Mouse (Mus musculus) liver, embryonic 11.5 days (tissue): ENCODE measurements around the gene Col2a1. TPM values are rescaled to one million over a fixed set of nuclear protein-coding genes. Genes with fewer than 3 reads are reported as not detected.
A peak's percentile ranks its signal among the peaks of the same experiment; 100 is the strongest.

Experiments used
- ATAC-seq: fragments of 200-750 bp; cut with Nextera tagmentation; replicated peaks from 2 replicates; pipeline ENCODE4 v1.8.0; 2017; ENCODE audit warnings: moderate number of reproducible peaks, mild to moderate bottlenecking, moderate TSS enrichment, moderate library complexity; ENCODE audit not compliant: low FRiP score
- DNase-seq: peaks from one replicate; pipeline ENCODE4 v3.0.0-alpha.2; 2017; ENCODE audit warnings: low spot score
- H3K27ac ChIP-seq: fragments of 300-500 bp; sonication (generic); 2 replicates; pipeline ENCODE4 v1.5.1; 2014; ENCODE audit warnings: mild to moderate bottlenecking, low read depth, low read length, control low read depth
- H3K27me3 ChIP-seq: fragments of 300-500 bp; sonication (generic); replicated peaks from 2 replicates; pipeline ENCODE4 v1.6.1; 2014; ENCODE audit warnings: low read length, mixed read lengths; ENCODE audit not compliant: control insufficient read depth, insufficient read depth
- H3K36me3 ChIP-seq: fragments of 300-500 bp; sonication (generic); 2 replicates; pipeline ENCODE4 v1.6.1; 2014; ENCODE audit warnings: mild to moderate bottlenecking, low read length, moderate library complexity, mixed read lengths; ENCODE audit not compliant: control insufficient read depth, insufficient read depth
- H3K4me1 ChIP-seq: fragments of 300-500 bp; sonication (generic); replicated peaks from 2 replicates; pipeline ENCODE4 v1.6.1; 2014; ENCODE audit warnings: low read length, mixed read lengths; ENCODE audit not compliant: control insufficient read depth, insufficient read depth
- H3K4me2 ChIP-seq: fragments of 300-500 bp; sonication (generic); 2 replicates; pipeline ENCODE4 v1.6.1; 2014; ENCODE audit warnings: mild to moderate bottlenecking, control low read depth, moderate library complexity
- H3K4me3 ChIP-seq: fragments of 300-500 bp; sonication (generic); 2 replicates; pipeline ENCODE4 v1.5.1; 2014; ENCODE audit warnings: low read depth, low read length, control low read depth
- H3K9ac ChIP-seq: fragments of 300-500 bp; sonication (generic); 2 replicates; pipeline ENCODE4 v1.6.1; 2014; ENCODE audit warnings: low read depth, low read length, control low read depth
- H3K9me3 ChIP-seq: fragments of 300-500 bp; sonication (generic); 2 replicates; pipeline ENCODE4 v1.6.1; 2016; ENCODE audit warnings: low read length, inconsistent platforms, mixed read lengths; ENCODE audit not compliant: control insufficient read depth
- WGBS: fragments of 180-500 bp; shearing (Covaris S2); extraction: QIAGEN DNeasy Blood & Tissue Kit; methylation state at CpG from one replicate; pipeline ENCODE4 v1.1.7; 2014; 5-methylcytosine and 5-hydroxymethylcytosine counted together
- polyA plus RNA-seq: library from polyadenylated mRNA; unstranded; fragments of >200 nt; fragmentation: Nextera tagmentation; extraction: Ambion mirVana; gene quantifications from 2 replicates; pipeline ENCODE4 v1.2.1, GENCODE M21; 2014

Gene Col2a1
- polyA plus RNA-seq, 1 experiment from 2014 or later = 6.5 TPM

DNA sequence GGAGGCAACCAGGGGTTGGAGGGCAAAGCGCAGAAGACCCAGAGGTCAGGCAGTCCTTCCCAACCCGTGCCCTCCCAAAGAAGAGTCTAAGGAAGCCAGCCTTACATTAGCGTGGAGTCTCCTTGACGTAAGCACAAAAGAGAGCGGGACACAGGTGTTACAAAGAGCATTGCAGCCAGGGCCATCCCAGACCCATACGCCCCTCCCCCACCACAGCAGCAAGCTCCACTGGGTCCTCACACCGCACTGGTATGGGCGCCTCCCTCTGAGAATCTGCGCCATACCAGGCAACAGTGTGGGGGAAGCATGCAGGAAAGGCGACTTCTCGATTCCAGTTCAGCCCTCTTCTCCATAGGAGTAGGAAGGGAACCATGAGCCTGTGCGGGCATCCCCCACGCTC, 4.9 kb downstream of the Col2a1 start:
- no peak for DNase-seq
- Histone ChIP-seq H3K4me2 (no peak overlapping the region), H3K9me3 (no peaks in the 10 kb centered on the region), H3K27ac (no peak overlapping the region), H3K9ac (no peak overlapping the region), H3K4me1 (peaks cover 8% of the 10 kb centered on the region), H3K4me3 (no peak overlapping the region), H3K27me3 (peaks cover 74% of the 10 kb centered on the region), H3K36me3 (no peaks in the 10 kb centered on the region)
- WGBS = 10% methylated on average over 13 of the region's 13 CpGs
- no peak for ATAC-seq

GRCm38 (mm10) chr15:97996716-97997256, 7.7 kb downstream of the Col2a1 start:
- DNase-seq (no peak), ATAC-seq (no peak)
- H3K36me3 ChIP-seq = no peaks in the 10 kb centered on the region
- WGBS = 73% methylated on average over 13 of the region's 13 CpGs
- no peak overlapping the region for H3K27ac ChIP-seq
- H3K27me3 ChIP-seq = peaks cover 47% of the 10 kb centered on the region
- no peak overlapping the region for H3K4me3 ChIP-seq
- no peak overlapping the region for H3K4me2 ChIP-seq
- no peak overlapping the region for H3K9ac ChIP-seq
- H3K9me3 ChIP-seq = no peaks in the 10 kb centered on the region
- H3K4me1 ChIP-seq = peaks cover 7% of the 10 kb centered on the region; the same call in 1 of the 2 replicates

DNA sequence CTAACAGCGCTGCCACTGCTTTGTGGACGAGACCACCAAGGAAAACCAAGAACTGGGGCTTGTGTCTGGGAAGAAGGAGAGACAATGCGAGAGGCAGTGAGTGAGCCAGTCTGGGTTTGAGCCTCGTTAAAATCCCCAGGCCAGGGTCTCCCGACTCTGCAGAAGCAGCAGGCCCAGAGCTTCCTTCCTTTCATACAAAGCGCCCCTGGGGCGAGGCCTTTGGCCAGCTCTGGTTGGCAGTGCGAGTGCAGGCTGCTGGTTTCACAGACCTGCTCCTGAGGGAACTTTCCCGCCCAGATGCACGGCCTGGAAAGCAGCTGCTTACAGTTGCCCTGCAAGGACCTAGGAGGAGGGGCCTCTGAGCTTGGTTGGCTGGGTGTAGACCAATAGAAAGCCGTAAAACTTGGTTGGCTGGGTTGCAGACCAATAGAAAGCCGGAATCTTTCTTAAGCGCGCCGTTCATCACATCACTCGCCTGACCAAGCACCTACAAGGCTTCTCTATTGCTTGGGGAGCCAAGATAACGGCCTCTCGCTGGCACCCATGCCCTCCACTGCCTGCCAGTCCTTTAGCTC, 11.7 kb downstream of the Col2a1 start:
- ATAC-seq (peak; percentile 90), DNase-seq (peak; percentile 73)
- Histone ChIP-seq H3K9me3 (no peaks in the 10 kb centered on the region), H3K4me2 (peak overlapping the region; percentile 52), H3K4me1 (peaks cover 14% of the 10 kb centered on the region), H3K9ac (peak overlapping the region; percentile 17; the same call in 1 of the 2 replicates), H3K27ac (peak overlapping the region; percentile 46; the same call in 1 of the 2 replicates), H3K36me3 (no peaks in the 10 kb centered on the region), H3K4me3 (peak overlapping the region; percentile 23; the same call in 1 of the 2 replicates), H3K27me3 (peaks cover 7% of the 10 kb centered on the region; the same call in 1 of the 2 replicates)
- 8% methylated on average over 18 of the region's 18 CpGs for WGBS

DNA sequence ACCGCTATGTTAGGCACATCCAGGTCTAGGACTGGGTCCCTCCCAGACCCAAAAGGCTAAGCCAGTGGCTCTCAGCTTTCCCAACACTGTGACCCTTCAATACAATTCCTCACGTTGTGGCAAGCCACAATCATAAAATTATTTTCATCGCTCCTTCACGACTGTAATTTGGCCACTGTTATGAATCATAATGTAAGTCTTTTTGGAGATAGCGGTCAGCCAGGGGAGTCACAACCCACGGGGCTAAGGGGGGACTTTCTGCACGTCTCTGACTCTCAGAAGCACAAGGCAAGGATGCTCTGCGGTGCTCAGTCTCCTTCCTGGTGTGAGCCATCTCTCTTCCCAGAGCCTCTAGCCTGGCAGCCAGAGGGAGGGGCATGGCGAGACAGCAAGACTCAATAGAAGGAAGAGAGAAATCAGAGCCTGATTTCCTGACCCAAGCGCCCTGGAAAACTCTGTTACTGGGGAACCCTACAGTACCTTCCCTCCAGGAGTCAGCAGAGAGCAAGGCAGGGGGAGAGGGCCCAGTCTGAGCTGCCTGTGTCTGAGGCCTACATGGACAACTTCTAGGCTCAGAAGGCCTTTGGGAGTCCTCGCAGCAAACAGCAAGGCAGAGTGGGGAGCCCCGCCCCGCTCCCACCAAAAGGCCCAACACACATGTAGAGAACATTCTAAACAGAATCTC, 12.3 kb downstream of the Col2a1 start:
- Histone ChIP-seq H3K4me3 (no peak overlapping the region), H3K4me2 (peak overlapping the region; percentile 52), H3K27ac (peak overlapping the region; percentile 46; the same call in 1 of the 2 replicates), H3K9ac (0 out of 2 replicates have a peak overlapping the region, but pooled peaks have one; percentile 17), H3K9me3 (no peaks in the 10 kb centered on the region), H3K27me3 (peaks cover 3% of the 10 kb centered on the region; the same call in 1 of the 2 replicates), H3K4me1 (peaks cover 14% of the 10 kb centered on the region), H3K36me3 (no peaks in the 10 kb centered on the region)
- DNase-seq (no peak), ATAC-seq (peak; percentile 28)
- WGBS = 45% methylated on average over 13 of the region's 13 CpGs

GRCm38 (mm10) chr15:97991285-97991895, 13.1 kb downstream of the Col2a1 start:
- Histone ChIP-seq H3K4me2 (no peak overlapping the region), H3K9ac (no peak overlapping the region), H3K27me3 (no peaks in the 10 kb centered on the region; the same call in 1 of the 2 replicates), H3K4me3 (no peak overlapping the region), H3K27ac (no peak overlapping the region), H3K9me3 (no peaks in the 10 kb centered on the region), H3K36me3 (no peaks in the 10 kb centered on the region), H3K4me1 (peaks cover 14% of the 10 kb centered on the region)
- DNase-seq = no peak
- WGBS = 30% methylated on average over 12 of the region's 12 CpGs
- ATAC-seq = no peak

DNA sequence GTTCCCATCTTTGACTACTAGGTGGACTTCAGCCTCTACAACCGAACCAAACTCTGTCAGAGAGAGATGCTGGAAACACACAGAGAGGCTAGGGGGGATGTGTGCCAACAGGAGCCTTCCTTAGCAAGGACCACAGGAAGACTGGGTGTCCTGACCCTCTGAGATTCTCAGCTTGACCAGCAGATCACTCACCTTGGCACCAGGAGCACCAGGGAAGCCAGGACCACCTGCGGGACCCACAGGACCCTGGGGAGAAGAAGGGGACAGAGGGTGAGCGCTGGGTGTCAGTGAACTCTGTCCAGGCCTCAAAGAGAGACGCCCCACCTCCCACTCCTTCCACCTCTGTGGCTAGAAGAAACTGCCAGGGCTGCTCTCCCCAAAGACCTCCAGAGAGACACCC, 13.8 kb downstream of the Col2a1 start:
- H3K9ac ChIP-seq = no peak overlapping the region
- ATAC-seq (no peak), DNase-seq (no peak)
- peaks cover 14% of the 10 kb centered on the region for H3K4me1 ChIP-seq
- no peaks in the 10 kb centered on the region for H3K9me3 ChIP-seq
- no peak overlapping the region for H3K27ac ChIP-seq
- H3K27me3 ChIP-seq = no peaks in the 10 kb centered on the region; the same call in 1 of the 2 replicates
- no peak overlapping the region; the same call in 1 of the 2 replicates for H3K4me2 ChIP-seq
- no peak overlapping the region for H3K4me3 ChIP-seq
- WGBS = 18% methylated on average over 4 of the region's 4 CpGs
- H3K36me3 ChIP-seq = no peaks in the 10 kb centered on the region

DNA sequence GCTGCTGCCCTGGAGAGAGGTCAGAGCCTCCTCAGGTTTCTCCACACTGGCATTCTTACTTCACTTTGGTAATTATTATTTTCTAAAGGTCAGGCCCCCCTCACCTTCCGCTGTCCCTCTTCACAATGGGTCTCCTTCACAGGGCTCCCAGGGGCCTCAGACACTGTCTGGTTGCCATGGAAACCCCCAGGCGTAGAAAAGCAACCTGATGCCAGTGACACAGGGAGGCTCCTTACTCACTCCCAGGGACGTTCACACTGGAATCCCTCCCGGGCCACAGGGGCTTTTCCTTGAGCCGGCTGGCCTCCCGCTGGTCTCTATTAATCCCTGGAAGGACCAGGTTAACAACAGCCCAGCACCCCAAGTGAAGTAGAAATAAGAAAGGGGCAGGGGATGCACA, 14.4 kb downstream of the Col2a1 start:
- no peak overlapping the region for H3K9ac ChIP-seq
- DNase-seq (no peak), ATAC-seq (no peak)
- no peaks in the 10 kb centered on the region; the same call in 1 of the 2 replicates for H3K27me3 ChIP-seq
- H3K4me2 ChIP-seq = no peak overlapping the region
- H3K36me3 ChIP-seq = no peaks in the 10 kb centered on the region
- H3K4me1 ChIP-seq = peaks cover 14% of the 10 kb centered on the region
- no peak overlapping the region for H3K4me3 ChIP-seq
- H3K27ac ChIP-seq = no peak overlapping the region
- H3K9me3 ChIP-seq = no peaks in the 10 kb centered on the region
- WGBS = 8% methylated on average over 6 of the region's 6 CpGs

DNA sequence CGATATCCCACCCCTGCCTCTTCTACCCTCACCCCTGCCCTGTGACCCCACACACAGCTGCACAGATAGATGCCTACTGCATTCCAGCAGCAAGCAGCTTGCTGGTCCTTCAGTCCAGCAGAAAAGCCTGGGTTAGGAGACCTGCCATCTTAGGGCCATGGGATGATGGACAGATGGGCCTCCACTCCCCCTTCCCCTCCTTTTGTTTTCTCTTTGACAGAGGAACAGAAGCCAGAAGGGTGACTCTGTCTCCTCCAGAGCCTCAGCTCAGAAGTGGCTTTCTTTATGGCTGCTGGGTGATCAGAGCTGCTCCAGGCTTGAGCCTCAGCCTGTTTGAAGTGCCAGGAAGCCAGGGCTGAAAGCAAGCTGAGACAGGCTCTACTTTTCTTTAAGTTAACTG, 15.0 kb downstream of the Col2a1 start:
- peaks cover 14% of the 10 kb centered on the region for H3K4me1 ChIP-seq
- H3K27me3 ChIP-seq = no peaks in the 10 kb centered on the region; the same call in 1 of the 2 replicates
- no peak overlapping the region for H3K4me3 ChIP-seq
- 0 out of 2 replicates have a peak overlapping the region, but pooled peaks have one; percentile 26 for H3K27ac ChIP-seq
- DNase-seq (no peak), ATAC-seq (no peak)
- WGBS = 50% methylated on average over 1 of the region's 1 CpGs
- no peak overlapping the region for H3K9ac ChIP-seq
- no peaks in the 10 kb centered on the region for H3K36me3 ChIP-seq
- no peak overlapping the region for H3K4me2 ChIP-seq
- no peaks in the 10 kb centered on the region for H3K9me3 ChIP-seq
